Mouse (Mus musculus) erythroblast, embryonic 14.5 days (primary cell): ENCODE results near the gene Rasa4.

Source experiments
- GATA1 ChIP-seq: IDR thresholded peaks from 2 replicates; pipeline ENCODE4 v1.6.1; 2012; ENCODE audit warnings: low read length, inconsistent platforms, mixed read lengths
- TAL1 ChIP-seq: IDR thresholded peaks from 3 replicates; pipeline ENCODE4 v1.6.1; 2012; ENCODE audit warnings: low read length, inconsistent platforms, mixed read lengths

DNA sequence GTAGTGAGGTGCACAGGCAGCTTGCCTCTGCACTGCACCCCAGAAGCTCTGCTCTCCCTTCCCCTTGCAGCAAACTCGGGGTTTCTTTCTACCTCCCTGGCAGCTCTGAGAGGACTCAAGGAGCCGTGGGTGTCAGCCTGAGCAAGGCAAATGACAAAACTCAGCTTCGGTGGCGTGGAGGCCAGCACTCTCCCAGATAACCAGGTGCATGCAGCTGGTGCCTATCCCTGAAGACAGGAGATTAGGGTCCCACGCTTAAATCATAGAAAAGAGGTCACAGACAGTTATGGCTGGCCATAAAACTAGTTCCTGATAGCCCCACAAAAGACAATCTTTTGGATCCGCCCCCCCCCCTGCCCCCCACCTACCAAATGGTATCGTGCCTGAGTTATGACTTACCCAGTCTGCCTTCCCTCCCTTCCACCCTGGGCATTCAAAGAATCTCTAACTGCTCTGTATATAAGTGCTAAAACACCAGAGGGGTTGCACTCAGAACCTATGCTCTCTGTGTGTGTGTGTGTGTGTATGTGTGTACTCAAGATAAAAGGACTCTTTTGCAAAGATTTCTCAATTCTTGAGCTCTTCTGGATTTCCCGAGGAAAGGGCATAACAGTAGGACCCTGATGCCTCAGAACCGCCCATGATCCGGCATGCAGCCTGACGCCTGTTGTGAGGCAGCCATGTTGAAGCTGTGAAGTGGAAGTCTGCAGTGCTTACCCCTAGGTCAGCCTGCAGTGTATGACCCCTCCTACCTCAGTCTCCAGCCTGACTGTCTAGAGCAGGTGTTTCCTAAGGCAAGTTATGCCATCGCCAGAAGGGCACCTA lies 61.1 kb downstream of the Rasa4 start:
- TF ChIP-seq GATA1 (no peak), TAL1 (no peak)
